Mouse (Mus musculus) E14TG2a.4 (cell line): ENCODE results near the gene Zcchc17.

Experiments used
- CTCF ChIP-seq: conservative IDR thresholded peaks from 2 replicates; pipeline ENCODE4 v1.5.1; 2014; ENCODE audit warnings: low read length
- POU5F1 ChIP-seq: IDR thresholded peaks from 2 replicates; pipeline ENCODE4 v1.6.1; 2014; ENCODE audit warnings: low read length, borderline replicate concordance

DNA sequence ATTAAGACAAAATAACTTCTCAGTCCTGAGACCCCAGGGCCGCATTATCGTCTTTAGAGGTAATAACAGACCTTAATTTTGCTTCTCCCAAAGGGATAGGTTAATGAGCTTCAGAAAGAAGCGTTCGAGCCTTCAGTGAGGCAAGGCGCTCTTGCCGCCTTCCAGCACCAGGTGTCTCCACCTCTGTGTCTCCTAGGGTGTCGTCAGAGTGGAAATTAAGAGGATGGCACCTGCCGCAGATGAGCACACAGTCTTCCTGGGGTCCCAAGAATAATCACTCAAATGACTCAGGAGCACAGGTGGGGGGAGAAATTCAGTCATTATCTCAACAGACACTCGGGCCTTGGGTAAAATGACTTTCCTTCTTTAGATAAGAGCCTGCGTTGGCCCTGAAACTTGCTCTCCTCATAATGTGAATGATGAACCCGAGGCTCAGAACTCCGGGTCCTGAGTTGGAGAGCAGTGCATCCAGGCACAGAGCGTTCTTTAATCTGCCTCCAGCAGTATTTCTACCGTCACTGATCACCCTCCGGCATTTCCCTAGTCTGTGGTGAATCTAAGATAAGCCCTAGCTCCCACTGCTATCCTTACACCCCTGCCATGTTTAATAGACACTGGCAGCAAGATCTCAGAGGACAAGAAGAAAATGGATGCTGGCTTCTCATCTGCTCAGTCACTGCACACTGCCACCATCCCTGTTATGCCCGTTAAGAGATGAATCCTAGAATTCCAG, 8.9 kb downstream of the Zcchc17 start:
- TF ChIP-seq CTCF (peak; percentile 21; the same call in 1 of the 2 replicates), POU5F1 (no peak)
